Mouse (Mus musculus): Measurements from ENCODE around the gene Bcdin3d.

DNA sequence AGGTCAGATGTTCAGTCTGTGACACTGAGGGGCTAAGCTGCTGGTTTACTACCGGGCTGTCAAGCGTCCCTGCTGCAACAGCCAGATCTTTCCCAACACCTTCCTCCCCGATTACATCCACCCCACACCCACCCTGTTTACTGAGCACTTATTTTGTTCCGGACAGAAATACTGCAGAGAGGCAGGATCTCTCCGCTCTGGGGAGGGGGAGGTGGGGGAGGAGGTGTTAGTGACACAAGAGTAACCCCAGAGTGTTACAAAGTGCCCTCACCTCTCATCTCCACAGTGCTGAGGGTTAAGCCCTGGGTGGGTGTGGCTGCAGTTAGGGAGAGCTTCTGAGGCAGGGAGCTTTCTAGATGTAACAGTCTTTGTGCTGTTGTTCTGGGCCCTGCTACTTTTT lies 25.8 kb upstream of the Bcdin3d start:
- no peak for TF ChIP-seq CTCF (IDR thresholded peaks at IDR 0.05; ENCODE audit: extremely low read depth, insufficient read length, insufficient replicate concordance, low read depth, low read length)
- TF ChIP-seq POLR2A (IDR thresholded peaks at IDR 0.05; ENCODE audit: low read depth, low read length) = no peak

Data from small intestine, adult 2 months (tissue).